Mouse (Mus musculus) limb, embryonic 14.5 days (tissue): ENCODE measurements at regions not wholly inside any gene's neighbourhood (a gene's known extent, or its start where the extent isn't known, plus 50 kb on each side); places are given as distances from the start of the nearest gene placed in this dataset.

Experiments
- ATAC-seq: fragments of 200-750 bp; cut with Nextera tagmentation; 2 replicates; pipeline ENCODE4 v1.8.0; 2017; ENCODE audit warnings: low read depth, moderate number of reproducible peaks, moderate TSS enrichment; ENCODE audit not compliant: low FRiP score
- DNase-seq: peaks from one replicate; pipeline ENCODE4 v3.0.0-alpha.2; 2015; ENCODE audit warnings: low spot score
- H3K27ac ChIP-seq: fragments of 300-500 bp; sonication (generic); replicated peaks from 2 replicates; pipeline ENCODE4 v1.5.1; 2014; ENCODE audit warnings: low read depth, mild to moderate bottlenecking, low read length, moderate library complexity, mixed read lengths
- H3K27me3 ChIP-seq: fragments of 300-500 bp; sonication (generic); 2 replicates; pipeline ENCODE4 v1.6.1; 2014; ENCODE audit warnings: low read length, mixed read lengths; ENCODE audit not compliant: control insufficient read depth, insufficient read depth
- H3K36me3 ChIP-seq: fragments of 300-500 bp; sonication (generic); 2 replicates; pipeline ENCODE4 v1.6.1; 2014; ENCODE audit warnings: mild to moderate bottlenecking, low read length, moderate library complexity, mixed read lengths; ENCODE audit not compliant: control insufficient read depth, insufficient read depth
- H3K4me1 ChIP-seq: fragments of 300-500 bp; sonication (generic); 2 replicates; pipeline ENCODE4 v1.6.1; 2014; ENCODE audit warnings: antibody characterized with exemption, low read length, mixed read lengths; ENCODE audit not compliant: control insufficient read depth, insufficient read depth
- H3K4me2 ChIP-seq: fragments of 300-500 bp; sonication (generic); replicated peaks from 2 replicates; pipeline ENCODE4 v1.6.1; 2014; ENCODE audit warnings: low read depth, mild to moderate bottlenecking, low read length, moderate library complexity; ENCODE audit not compliant: severe bottlenecking
- H3K4me3 ChIP-seq: fragments of 300-500 bp; sonication (generic); replicated peaks from 2 replicates; pipeline ENCODE4 v1.5.1; 2014; ENCODE audit warnings: low read length
- H3K9ac ChIP-seq: fragments of 300-500 bp; sonication (generic); 2 replicates; pipeline ENCODE4 v1.6.1; 2014; ENCODE audit warnings: mild to moderate bottlenecking, low read depth, low read length, moderate library complexity; ENCODE audit not compliant: severe bottlenecking
- H3K9me3 ChIP-seq: fragments of 300-500 bp; sonication (generic); 2 replicates; pipeline ENCODE4 v1.6.1; 2016; ENCODE audit warnings: low read length; ENCODE audit not compliant: control insufficient read depth
- POLR2A ChIP-seq: fragments of 200-500 bp; IDR thresholded peaks from 2 replicates; pipeline ENCODE4 v1.8.0; 2012; ENCODE audit warnings: inconsistent platforms, mild to moderate bottlenecking, moderate library complexity, borderline replicate concordance; ENCODE audit not compliant: insufficient read depth, insufficient read length; ENCODE audit errors: extremely low read depth
- WGBS: fragments of 180-500 bp; shearing (Covaris S2); extraction: QIAGEN DNeasy Blood & Tissue Kit; methylation state at CpG from one replicate; pipeline ENCODE4 v1.1.7; 2014; 5-methylcytosine and 5-hydroxymethylcytosine counted together

DNA sequence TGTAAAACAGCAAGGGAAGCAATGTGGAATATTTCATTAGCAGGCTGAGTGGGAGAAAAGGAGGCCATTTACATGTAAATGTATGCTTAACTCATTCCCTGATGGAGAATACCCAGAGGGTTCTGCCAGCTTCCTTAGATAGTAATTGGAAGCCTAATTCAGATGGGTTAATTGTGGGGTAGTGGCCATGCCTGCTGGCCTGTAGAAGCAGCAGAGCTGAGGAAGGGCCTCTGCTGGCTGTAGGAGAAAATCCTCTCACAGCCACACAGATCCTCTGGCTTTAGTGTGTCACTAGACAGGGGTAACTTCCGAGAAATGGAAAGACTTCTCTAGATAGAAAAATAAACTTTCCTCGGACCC lies 1588.7 kb upstream of the Got2 start:
- Histone ChIP-seq H3K27ac (no peak overlapping the region), H3K4me1 (no peaks in the 10 kb centered on the region), H3K9me3 (no peaks in the 10 kb centered on the region), H3K4me2 (no peak overlapping the region), H3K36me3 (no peaks in the 10 kb centered on the region), H3K9ac (no peak overlapping the region), H3K4me3 (no peak overlapping the region), H3K27me3 (no peaks in the 10 kb centered on the region)
- DNase-seq, result no peak
- no peak for TF ChIP-seq POLR2A
- ATAC-seq, result no peak
- 68% methylated on average over 2 of the region's 2 CpGs for WGBS

DNA sequence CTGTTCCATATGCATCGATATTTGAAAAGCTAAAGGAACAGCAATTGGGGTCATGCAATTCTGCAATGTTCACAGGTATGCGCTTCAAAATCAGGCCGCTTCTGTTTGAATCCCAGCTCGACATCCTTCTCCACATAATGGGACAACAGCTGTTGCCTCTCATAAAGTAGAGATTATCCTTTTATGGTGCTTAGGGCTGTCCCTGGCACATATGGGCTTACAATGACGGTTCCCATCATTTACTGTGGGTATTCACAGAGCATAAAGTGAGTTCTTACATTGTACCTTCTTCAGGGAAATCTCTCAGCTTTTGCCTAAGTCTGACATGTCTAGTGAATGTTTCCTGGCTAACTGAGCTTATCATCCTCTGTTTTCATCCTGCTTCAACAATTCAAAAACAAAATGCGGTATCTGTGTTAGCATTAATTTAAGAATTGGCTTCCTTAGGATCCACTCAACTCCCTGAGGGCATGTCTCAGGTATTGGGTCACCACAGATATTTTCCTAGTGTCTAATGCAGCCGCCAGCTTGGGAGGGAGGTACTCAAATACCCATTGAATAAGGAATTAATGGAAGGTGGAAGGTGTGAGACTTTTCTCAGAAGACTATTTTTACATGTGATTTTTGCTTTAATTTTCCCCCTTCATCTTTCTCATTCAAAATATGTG lies 1588.2 kb upstream of the Got2 start:
- 72% methylated on average over 7 of the region's 7 CpGs for WGBS
- no peaks in the 10 kb centered on the region for H3K9me3 ChIP-seq
- DNase-seq (no peak), ATAC-seq (no peak)
- no peak overlapping the region for H3K27ac ChIP-seq
- no peak overlapping the region for H3K4me3 ChIP-seq
- TF ChIP-seq POLR2A, result no peak
- H3K9ac ChIP-seq, result no peak overlapping the region
- no peaks in the 10 kb centered on the region for H3K4me1 ChIP-seq
- H3K36me3 ChIP-seq, result no peaks in the 10 kb centered on the region
- no peaks in the 10 kb centered on the region for H3K27me3 ChIP-seq
- no peak overlapping the region for H3K4me2 ChIP-seq

DNA sequence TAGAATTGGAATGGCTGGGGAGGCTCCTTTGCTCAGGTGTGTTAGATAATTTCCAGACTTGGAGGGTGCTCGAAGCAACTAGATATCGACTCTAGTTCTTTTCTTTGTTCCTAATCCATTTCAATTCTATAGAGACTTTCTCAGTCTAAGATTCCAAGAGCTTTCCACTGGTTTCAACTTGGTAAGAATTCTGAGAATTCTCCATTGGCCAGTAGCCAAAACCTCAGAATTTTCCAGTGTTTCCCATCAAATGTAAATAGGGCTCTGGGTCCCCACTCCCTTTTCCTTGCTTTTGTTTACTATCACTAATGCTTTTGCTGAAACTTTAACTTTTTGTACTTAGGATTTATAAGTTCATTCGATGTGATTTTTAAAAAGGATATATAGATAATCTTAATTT lies 1585.0 kb upstream of the Got2 start:
- no peaks in the 10 kb centered on the region for H3K36me3 ChIP-seq
- ATAC-seq (no peak), DNase-seq (peak; percentile 38)
- no peak overlapping the region for H3K4me2 ChIP-seq
- H3K4me3 ChIP-seq, result no peak overlapping the region
- H3K27ac ChIP-seq, result no peak overlapping the region
- H3K9ac ChIP-seq, result no peak overlapping the region
- no peaks in the 10 kb centered on the region for H3K4me1 ChIP-seq
- H3K9me3 ChIP-seq, result no peaks in the 10 kb centered on the region
- no peaks in the 10 kb centered on the region for H3K27me3 ChIP-seq
- TF ChIP-seq POLR2A, result no peak
- WGBS, result 53% methylated on average over 3 of the region's 3 CpGs

DNA sequence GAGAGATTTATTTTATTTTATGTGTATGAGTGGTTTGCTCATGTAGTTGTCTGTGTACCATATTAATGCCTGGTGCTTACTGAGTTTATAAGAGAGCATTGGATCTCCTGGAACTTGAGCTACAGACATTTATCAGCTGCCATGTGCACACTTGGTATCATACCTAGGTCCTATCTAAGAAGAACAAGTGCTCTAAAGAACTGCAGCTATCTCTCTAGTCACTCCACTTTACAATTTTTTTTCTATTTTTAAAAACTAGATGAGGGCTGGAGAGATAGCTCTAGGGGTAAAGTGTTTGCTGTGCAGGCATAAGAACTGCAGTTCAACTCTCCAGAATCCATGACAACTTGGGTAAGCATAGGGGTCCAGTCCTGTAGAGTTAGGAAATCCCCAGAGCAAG lies 1573.1 kb upstream of the Got2 start:
- no peaks in the 10 kb centered on the region for H3K4me1 ChIP-seq
- DNase-seq (no peak), ATAC-seq (no peak)
- H3K4me2 ChIP-seq, result no peak overlapping the region
- TF ChIP-seq POLR2A, result no peak
- no peaks in the 10 kb centered on the region for H3K27me3 ChIP-seq
- no peaks in the 10 kb centered on the region for H3K36me3 ChIP-seq
- no peaks in the 10 kb centered on the region for H3K9me3 ChIP-seq
- H3K4me3 ChIP-seq, result no peak overlapping the region
- no peak overlapping the region for H3K27ac ChIP-seq
- H3K9ac ChIP-seq, result no peak overlapping the region

DNA sequence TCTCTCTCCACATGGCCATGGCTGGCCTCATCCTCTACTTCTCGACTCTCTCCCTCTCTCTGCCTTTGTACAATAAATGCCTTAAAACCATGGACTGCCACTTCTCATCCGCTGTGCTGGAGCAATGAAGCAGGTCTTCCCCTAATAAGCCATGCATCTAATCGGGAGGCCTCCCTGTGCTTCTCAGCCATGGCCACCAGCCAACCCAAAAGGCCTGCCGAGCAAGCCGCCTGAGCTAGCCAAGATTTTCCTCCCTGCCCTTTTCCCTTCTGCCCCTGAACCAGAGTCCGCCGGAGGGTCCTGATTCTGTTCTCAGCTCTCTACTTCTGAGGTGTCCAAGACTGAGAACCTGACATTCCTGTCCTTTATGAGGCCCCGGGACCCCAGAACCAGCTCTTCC lies 1559.3 kb upstream of the Got2 start:
- H3K27ac ChIP-seq, result no peak overlapping the region
- no peaks in the 10 kb centered on the region for H3K9me3 ChIP-seq
- no peak for DNase-seq
- no peaks in the 10 kb centered on the region for H3K4me1 ChIP-seq
- H3K4me2 ChIP-seq, result no peak overlapping the region
- H3K27me3 ChIP-seq, result no peaks in the 10 kb centered on the region
- 87% methylated on average over 8 of the region's 8 CpGs for WGBS
- ATAC-seq, result no peak
- H3K36me3 ChIP-seq, result no peaks in the 10 kb centered on the region
- no peak for TF ChIP-seq POLR2A
- H3K9ac ChIP-seq, result no peak overlapping the region
- H3K4me3 ChIP-seq, result no peak overlapping the region

DNA sequence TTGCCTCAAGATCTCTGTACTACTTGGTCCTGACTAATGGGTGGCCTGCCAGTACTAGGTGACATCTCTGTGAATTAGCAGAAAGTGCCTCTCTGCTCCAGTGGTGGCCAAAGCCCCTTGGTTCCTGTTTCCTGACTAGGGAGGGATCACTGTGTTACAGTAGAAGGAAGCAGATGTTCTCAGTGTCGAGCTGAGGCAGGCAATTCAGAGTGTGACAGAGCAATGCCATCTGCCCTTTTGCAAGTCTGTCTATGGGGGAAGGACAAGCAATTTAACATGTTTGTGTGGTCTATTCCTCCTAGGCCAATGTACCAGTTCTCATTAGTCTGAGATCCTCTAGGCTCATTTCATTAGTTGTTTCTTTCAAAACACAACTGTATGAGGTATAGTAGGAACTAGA lies 1553.1 kb upstream of the Got2 start:
- Histone ChIP-seq H3K4me1 (no peaks in the 10 kb centered on the region), H3K4me2 (no peak overlapping the region), H3K9ac (no peak overlapping the region), H3K9me3 (no peaks in the 10 kb centered on the region), H3K27ac (no peak overlapping the region), H3K27me3 (no peaks in the 10 kb centered on the region), H3K4me3 (no peak overlapping the region), H3K36me3 (no peaks in the 10 kb centered on the region)
- ATAC-seq (no peak), DNase-seq (no peak)
- 24% methylated on average over 1 of the region's 1 CpGs for WGBS
- TF ChIP-seq POLR2A, result no peak
